Mouse (Mus musculus) CD8-positive naive resting alpha-beta T cell, adult 57 days (primary cell): ENCODE data around the gene Gm11437. TPM values are rescaled to one million over a fixed set of nuclear protein-coding genes. Genes with fewer than 3 reads are reported as not detected.

Source experiments
- total RNA-seq: library from RNA; stranded (reverse); gene quantifications from one replicate; pipeline ENCODE4 v1.2.4, GENCODE M21; 2023

Gm11437 gene
- total RNA-seq, result not detected

GRCm38 (mm10) chr11:84167046-84167526 is at the start of gene Gm11437:
TSS of gene Gm11437 (minus strand) at chr11:84167476.

GRCm38 (mm10) chr11:84128943-84129798 is 38.1 kb downstream of the Gm11437 start, which contains the start of the genes Tada2a and Acaca:
TSS of gene Tada2a (minus strand) at chr11:84129600.
TSS of gene Acaca (plus strand) at chr11:84129672.

Other genes starting within 250 kb of the Gm11437 start
- 38.1 TPM for gene Ddx52, start 225.4 kb downstream of the Gm11437 start, total RNA-seq
- 69.0 TPM for gene Synrg, start 203.0 kb downstream of the Gm11437 start, total RNA-seq
- 0.64 TPM for gene Dusp14, start 98.2 kb downstream of the Gm11437 start, total RNA-seq
- gene Tada2a, start 37.9 kb downstream of the Gm11437 start, total RNA-seq, result 8.4 TPM
- 35.6 TPM for gene Acaca, start 37.8 kb downstream of the Gm11437 start, total RNA-seq